Mouse (Mus musculus) brain, embryonic 14.5 days (tissue): Measurements from ENCODE around the gene Paxx.

Experiments
- CTCF ChIP-seq: fragments of 200-500 bp; IDR thresholded peaks from 2 replicates; pipeline ENCODE4 v1.5.1; 2012; ENCODE audit warnings: inconsistent platforms, mild to moderate bottlenecking, moderate library complexity, borderline replicate concordance; ENCODE audit not compliant: insufficient read depth, insufficient read length; ENCODE audit errors: extremely low read depth
- POLR2A ChIP-seq: fragments of 200-500 bp; IDR thresholded peaks from 2 replicates; pipeline ENCODE4 v1.6.1; 2012; ENCODE audit warnings: mild to moderate bottlenecking, inconsistent platforms, borderline replicate concordance; ENCODE audit not compliant: poor library complexity, insufficient read depth, insufficient read length, severe bottlenecking; ENCODE audit errors: extremely low read depth

DNA sequence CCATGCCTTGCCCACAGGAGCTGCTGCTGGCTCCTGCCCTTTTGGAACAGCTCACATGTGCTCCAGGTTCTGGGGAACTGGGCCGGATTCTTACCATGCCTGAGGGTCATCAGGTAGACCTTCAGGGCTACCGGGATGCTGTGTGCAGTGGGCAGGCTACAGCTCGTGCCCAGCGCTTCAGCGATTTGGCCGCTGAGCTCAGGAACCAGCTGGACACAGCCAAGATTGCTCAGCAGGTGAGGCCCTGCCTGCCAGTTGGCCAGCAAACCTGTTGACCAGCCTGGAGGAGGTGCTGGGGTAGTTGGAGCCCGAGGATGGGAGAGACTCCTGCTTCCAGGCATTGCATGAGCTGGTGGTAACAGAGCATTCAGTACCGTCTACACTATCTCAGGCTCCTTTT is 26.6 kb downstream of the Paxx start:
- TF ChIP-seq POLR2A (no peak), CTCF (no peak)
